ENCODE assay signal across 30 mouse cellular contexts in the genomic region with DNA sequence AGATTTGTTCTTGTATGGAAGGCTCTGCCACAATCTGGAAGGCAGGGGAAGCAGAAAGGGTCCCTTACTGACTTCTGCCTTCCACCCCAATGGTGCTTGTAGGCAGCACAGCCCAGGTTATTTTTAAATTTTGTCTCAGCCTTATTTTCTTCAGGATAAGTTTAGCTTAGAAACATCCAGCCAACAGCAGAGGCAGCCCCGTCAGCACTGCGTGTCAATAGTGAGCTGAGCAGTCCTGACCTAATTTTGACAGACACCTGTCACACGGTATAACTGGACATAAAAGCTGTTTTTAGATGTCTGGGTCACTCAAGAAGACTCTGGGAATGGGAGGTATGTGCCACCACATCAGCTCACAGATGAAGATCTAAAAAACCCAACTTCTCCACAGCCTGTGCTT. TPM values are rescaled to one million over a fixed set of nuclear protein-coding genes. Genes with fewer than 3 reads are reported as not detected.
DNase-seq lines count a peak whose midpoint lies in the region; ATAC-seq lines count a peak whose summit lies in the region.
"Had no signal": no experiment of that assay in that cellular context is flagged by ENCODE, and none has a peak within 500 bp of the region (broad histone marks: within the 10 kb centered on the region; RNA-seq: fewer than 3 reads in every experiment).

No protein-coding gene starts in this region.

- no peaks in the 10 kb centered on the region for H3K36me3 ChIP-seq in heart, embryonic 12.5 days
- H3K36me3 ChIP-seq in heart, embryonic 10.5 days, result no peaks in the 10 kb centered on the region
- H3K36me3 ChIP-seq: embryonic facial prominence, embryonic 12.5 days; embryonic facial prominence, embryonic 15.5 days; G1E; heart, embryonic 15.5 days; hindbrain, embryonic 12.5 days; hindbrain, embryonic 15.5 days; kidney, embryonic 15.5 days had no signal

- no peaks in the 10 kb centered on the region for H3K4me1 ChIP-seq in heart, embryonic 12.5 days (replicated peaks)
- no peaks in the 10 kb centered on the region for H3K4me1 ChIP-seq in heart, embryonic 10.5 days
- H3K4me1 ChIP-seq: embryonic facial prominence, embryonic 12.5 days; heart, embryonic 15.5 days; hindbrain, embryonic 12.5 days; kidney, embryonic 15.5 days had no signal

- WGBS in heart, embryonic 12.5 days, result 66% methylated on average over 3 of the region's 3 CpGs
- WGBS in heart, embryonic 10.5 days, result 54% methylated on average over 3 of the region's 3 CpGs

- H3K9ac ChIP-seq in heart, embryonic 12.5 days, result no peak overlapping the region
- H3K9ac ChIP-seq: embryonic facial prominence, embryonic 12.5 days; embryonic facial prominence, embryonic 15.5 days; forebrain, postnatal 0 days; heart, embryonic 15.5 days; hindbrain, embryonic 12.5 days; hindbrain, embryonic 15.5 days; kidney, embryonic 15.5 days had no signal

- no peak for DNase-seq in frontal cortex, adult 2 months (ENCODE audit: extremely low spot score in 1 of 2, low spot score in 1 of 2)
- DNase-seq in heart, adult 11 months, result peak; percentile 82
- peak; percentile 17 for DNase-seq in heart, embryonic 10.5 days (ENCODE audit: low spot score)
- no peak for DNase-seq in heart, postnatal 14 days
- DNase-seq in c-Kit-positive CD71-positive TER-119-positive erythroid progenitor cells, embryonic 14.5 days (ENCODE audit: low spot score), result no peak
- DNase-seq: adrenal gland, postnatal 10 days; adrenal gland, postnatal 36 days; cerebellum, adult 11 months; cerebellum, adult 2 months; cerebellum, adult 9-11 months; cerebellum, postnatal 25 days; forebrain, postnatal 0 days; kidney, adult 8-10 months had no signal

- intact Hi-C loops in heart, postnatal 14 days (cut with DNase I), result no loop called here

- H3K27me3 ChIP-seq in heart, embryonic 12.5 days (replicated peaks), result 0 out of 2 replicates have a peak, but pooled peaks cover under 1% of the 10 kb centered on the region
- no peaks in the 10 kb centered on the region for H3K27me3 ChIP-seq in heart, embryonic 10.5 days (ENCODE audit: insufficient read depth, poor library complexity, severe bottlenecking)
- H3K27me3 ChIP-seq: CH12.LX; embryonic facial prominence, embryonic 12.5 days; embryonic facial prominence, embryonic 15.5 days; heart, embryonic 15.5 days; hindbrain, embryonic 12.5 days; hindbrain, embryonic 15.5 days; kidney, embryonic 15.5 days; Patski had no signal

- no peaks in the 10 kb centered on the region for H3K9me3 ChIP-seq in heart, embryonic 12.5 days (replicated peaks)
- H3K9me3 ChIP-seq in heart, embryonic 10.5 days, result no peaks in the 10 kb centered on the region
- H3K9me3 ChIP-seq: embryonic facial prominence, embryonic 12.5 days; embryonic facial prominence, embryonic 15.5 days; G1E; heart, embryonic 15.5 days; hindbrain, embryonic 12.5 days; hindbrain, embryonic 15.5 days; kidney, embryonic 15.5 days had no signal

- H3K4me2 ChIP-seq in heart, embryonic 12.5 days, result no peak overlapping the region
- H3K4me2 ChIP-seq: embryonic facial prominence, embryonic 12.5 days; embryonic facial prominence, embryonic 15.5 days; heart, embryonic 11.5 days; heart, embryonic 15.5 days; hindbrain, embryonic 12.5 days; hindbrain, embryonic 15.5 days; kidney, embryonic 15.5 days had no signal

- peak; percentile 33; the same call in 1 of the 2 replicates for ATAC-seq in frontal cortex, adult (ENCODE audit: low TSS enrichment)
- ATAC-seq in heart, embryonic 12.5 days (ENCODE audit: insufficient number of reproducible peaks, low FRiP score), result no peak
- ATAC-seq in CD4-positive, CD25-positive, alpha-beta regulatory T cell, adult 4 months, result no peak
- ATAC-seq: forebrain, embryonic 14.5 days; forebrain, postnatal 0 days; intestine, postnatal 0 days; Patski had no signal

- H3K4me3 ChIP-seq in heart, embryonic 12.5 days, result no peak overlapping the region
- no peak overlapping the region for H3K4me3 ChIP-seq in heart, embryonic 10.5 days
- H3K4me3 ChIP-seq: embryonic facial prominence, embryonic 12.5 days; embryonic facial prominence, embryonic 15.5 days; heart, embryonic 15.5 days; hindbrain, embryonic 12.5 days; hindbrain, embryonic 15.5 days; kidney, embryonic 15.5 days had no signal

- no peak overlapping the region for H3K27ac ChIP-seq in heart, embryonic 12.5 days (ENCODE audit: poor library complexity, severe bottlenecking)
- no peak overlapping the region for H3K27ac ChIP-seq in heart, embryonic 10.5 days
- H3K27ac ChIP-seq: embryonic facial prominence, embryonic 12.5 days; embryonic facial prominence, embryonic 15.5 days; heart, embryonic 15.5 days; hindbrain, embryonic 12.5 days; hindbrain, embryonic 15.5 days; kidney, embryonic 15.5 days had no signal

RNA-seq across cellular contexts. Expression of a gene that starts 9.1 kb away (rescaled TPM):
- 22.8 TPM in 2 replicates for polyA plus RNA-seq in frontal cortex, adult 2 months (2012; rRNA removed)
- polyA plus RNA-seq in heart, embryonic 12.5 days (2016; fragmentation: Nextera tagmentation; extraction: Ambion mirVana), result 0.66 and 0.74 TPM in 2 replicates
- polyA plus RNA-seq in heart, embryonic 10.5 days (2016; fragmentation: Nextera tagmentation; extraction: Ambion mirVana), result 0.52 and 0.69 TPM in 2 replicates
- total RNA-seq in heart, postnatal 14 days (2021), result 10 to 100 TPM in 1 of 2 experiments, 1 to 10 TPM in 1; 9.3 to 11.2 TPM
- polyA plus RNA-seq in CD4-positive, CD25-positive, alpha-beta regulatory T cell, adult 4 months (2017; shearing (Covaris generic)), result 1 to 10 TPM; 2.4 to 3.3 TPM
- total RNA-seq: common myeloid progenitor, adult 5-6 weeks; hematopoietic stem cell, adult 5-6 weeks had no signal
- polyA plus RNA-seq: G1E had no signal

Comparison
In these comparisons a context has a peak if more than half of its experiments do, and no peak if none do; other contexts are left out.
1. DNase-seq: peak in heart, adult 11 months (single experiment) and heart, embryonic 10.5 days (single experiment); none in frontal cortex, adult 2 months (0 of 2), heart, postnatal 14 days (0 of 2) and c-Kit-positive CD71-positive TER-119-positive erythroid progenitor cells, embryonic 14.5 days (single experiment).